In the genomic region with DNA sequence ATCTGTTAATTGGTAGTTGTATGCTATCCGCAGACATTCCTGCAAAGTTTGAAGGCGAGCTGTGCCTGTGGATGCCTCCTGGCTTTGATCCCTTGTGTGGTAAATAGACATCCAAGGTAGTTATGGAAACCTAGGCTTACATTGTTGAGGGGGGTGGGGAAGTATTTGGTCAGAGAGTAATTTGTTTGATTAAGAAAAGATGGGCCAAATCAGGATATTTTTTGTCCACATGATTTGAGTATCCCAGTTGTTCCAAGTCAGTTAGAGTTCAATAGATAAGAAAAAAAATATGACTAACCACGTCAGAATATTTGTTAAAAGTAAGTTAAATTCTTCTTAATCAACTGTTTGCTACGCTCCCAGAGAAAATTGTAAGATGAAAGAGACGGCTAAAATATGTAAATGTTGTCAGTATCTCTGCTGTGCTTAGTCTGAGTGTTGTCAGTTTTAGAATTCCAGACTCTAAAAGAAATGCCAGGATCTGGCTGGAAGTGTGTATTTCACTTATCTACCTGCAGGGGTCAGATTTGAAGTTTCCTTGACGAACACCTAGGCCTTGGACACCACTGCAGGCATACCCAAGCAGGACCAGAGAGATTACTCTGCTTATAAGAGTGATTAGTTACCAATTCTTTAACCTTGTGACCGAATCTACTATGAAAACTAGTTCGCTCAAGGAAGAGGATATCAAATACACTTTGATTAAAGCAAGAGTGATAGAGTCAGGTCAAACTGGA, we compare ENCODE assay signal across 12 mouse cellular contexts.
DNase-seq lines count a peak whose midpoint lies in the region; ATAC-seq and TF ChIP-seq lines count a peak whose summit lies in the region.
"Had no signal": no experiment of that assay in that cellular context is flagged by ENCODE, and none has a peak within 500 bp of the region (broad histone marks: within the 10 kb centered on the region; RNA-seq: fewer than 3 reads in every experiment).

No protein-coding gene starts in this region.

- 68% methylated on average over 8 of the region's 8 CpGs for WGBS in cerebellum, adult 2 months

- no peak overlapping the region for H3K27ac ChIP-seq in cerebellum, adult 2 months (ENCODE audit: insufficient read depth, low read length)
- no peak overlapping the region for H3K27ac ChIP-seq in MEL (ENCODE audit: control insufficient read depth, low read depth, low read length)
- H3K27ac ChIP-seq: heart, embryonic 15.5 days; lung, embryonic 15.5 days had no signal

- H3K36me3 ChIP-seq in MEL (ENCODE audit: control insufficient read depth in 1 of 2, insufficient read depth in 2 of 2, low read length in 2 of 2): no peaks in the 10 kb centered on the region
- H3K36me3 ChIP-seq: heart, embryonic 15.5 days; lung, embryonic 15.5 days had no signal

- DNase-seq in cerebellum, adult 2 months: peak in 1 of 2 experiments; percentile 50
- DNase-seq in cerebellum, adult 11 months: no peak
- peak; percentile 34 to 40 for DNase-seq in kidney, postnatal 25 days
- DNase-seq in kidney, postnatal 10 days: no peak
- DNase-seq in MEL (ENCODE audit: low read depth, low spot score): no peak
- DNase-seq in right cerebral cortex, postnatal 14 days: no peak
- DNase-seq: layer of hippocampus, postnatal 36 days had no signal

- no peak for TF ChIP-seq POLR2A in cerebellum, adult 2 months (IDR thresholded peaks at IDR 0.05; ENCODE audit: borderline replicate concordance, insufficient read depth, low read length)
- TF ChIP-seq POLR2A in MEL (IDR thresholded peaks at IDR 0.05; ENCODE audit: control insufficient read depth in 1 of 2, insufficient read depth in 1 of 2, low read depth in 1 of 2, low read length in 2 of 2, poor library complexity in 1 of 2): no peak

- H3K4me3 ChIP-seq in cerebellum, adult 2 months (replicated peaks; ENCODE audit: insufficient read depth, low read depth, low read length): no peak overlapping the region
- no peak overlapping the region for H3K4me3 ChIP-seq in MEL (ENCODE audit: control insufficient read depth in 1 of 2, insufficient read depth in 1 of 2, low read depth in 2 of 2, low read length in 2 of 2)
- H3K4me3 ChIP-seq: erythroblast, embryonic 14.5 days; heart, embryonic 15.5 days; lung, embryonic 15.5 days had no signal

- no peak for TF ChIP-seq RAD21 in MEL (IDR thresholded peaks at IDR 0.05; ENCODE audit: low read depth, low read length)

- no peak for TF ChIP-seq EP300 in MEL (IDR thresholded peaks at IDR 0.05; ENCODE audit: low read depth in 1 of 2, low read length in 2 of 2)

- no peaks in the 10 kb centered on the region for H3K27me3 ChIP-seq in cerebellum, adult 2 months (ENCODE audit: control insufficient read depth, insufficient read depth, low read length)
- H3K27me3 ChIP-seq in MEL (ENCODE audit: control insufficient read depth in 1 of 2, insufficient read depth in 2 of 2, low read length in 2 of 2): peaks cover 0 to 4% of the 10 kb centered on the region in 2 experiments; a peak in 2 of 4 replicates

- H3K79me2 ChIP-seq in MEL (ENCODE audit: control insufficient read depth, insufficient read depth, low read length, poor library complexity): no peaks in the 10 kb centered on the region

- H3K9me3 ChIP-seq in MEL (replicated peaks; ENCODE audit: insufficient read depth, low read length): no peaks in the 10 kb centered on the region
- H3K9me3 ChIP-seq: heart, embryonic 15.5 days; lung, embryonic 15.5 days had no signal

- no peak overlapping the region for H3K9ac ChIP-seq in MEL (ENCODE audit: control insufficient read depth, low read depth, low read length, poor library complexity, severe bottlenecking)
- H3K9ac ChIP-seq: heart, embryonic 15.5 days; lung, embryonic 15.5 days had no signal

- H3K4me1 ChIP-seq in cerebellum, adult 2 months (ENCODE audit: control insufficient read depth, insufficient read depth, low read length): no peaks in the 10 kb centered on the region
- H3K4me1 ChIP-seq in MEL (ENCODE audit: control insufficient read depth in 1 of 2, insufficient read depth in 2 of 2, low read length in 2 of 2): no peaks in the 10 kb centered on the region

- 0 out of 2 replicates have a peak, but pooled peaks have one; percentile 29 for ATAC-seq in megakaryocyte progenitor cell, adult 5-6 weeks (replicated peaks; ENCODE audit: poor library complexity)
- no peak for ATAC-seq in erythroid progenitor cell, adult 5-6 weeks (replicated peaks; ENCODE audit: low FRiP score, poor library complexity, severe bottlenecking)

- TF ChIP-seq CTCF in cerebellum, adult 2 months (IDR thresholded peaks at IDR 0.05; ENCODE audit: borderline replicate concordance, insufficient read depth, low read depth, low read length): 0 out of 2 replicates have a peak, but pooled peaks have one; percentile 11
- TF ChIP-seq CTCF in MEL (IDR thresholded peaks at IDR 0.05 in 2 of 3, conservative IDR thresholded peaks at IDR 0.05 in 1 of 3; ENCODE audit: control insufficient read depth in 1 of 3, insufficient read depth in 1 of 3, low read depth in 2 of 3, low read length in 3 of 3, poor library complexity in 1 of 3, severe bottlenecking in 1 of 3): peak in 2 of 3 experiments; percentile 4 to 19; a peak in 1 of 6 replicates

TF ChIP-seq in MEL, 35 proteins besides CTCF, POLR2A, EP300 and RAD21:
- no peak for TF ChIP-seq ZMIZ1 (IDR thresholded peaks at IDR 0.05; ENCODE audit: low read depth, low read length)
- no peak for TF ChIP-seq USF1 (IDR thresholded peaks at IDR 0.05; ENCODE audit: low read depth, low read length)
- TF ChIP-seq SMC3 (IDR thresholded peaks at IDR 0.05; ENCODE audit: low read depth, low read length): no peak
- no peak for TF ChIP-seq SIN3A (IDR thresholded peaks at IDR 0.05; ENCODE audit: low read length)
- no peak for TF ChIP-seq MEF2A (IDR thresholded peaks at IDR 0.05; ENCODE audit: extremely low read depth, insufficient replicate concordance, low read depth, low read length, poor library complexity, severe bottlenecking)
- no peak for TF ChIP-seq MYB (IDR thresholded peaks at IDR 0.05; ENCODE audit: low read depth, low read length)
- TF ChIP-seq MYC (IDR thresholded peaks at IDR 0.05; ENCODE audit: low read depth, low read length): no peak
- no peak for TF ChIP-seq HCFC1 (IDR thresholded peaks at IDR 0.05; ENCODE audit: low read depth, low read length)
- no peak for TF ChIP-seq TCF12 (IDR thresholded peaks at IDR 0.05; ENCODE audit: low read depth, low read length)
- TF ChIP-seq MAX (IDR thresholded peaks at IDR 0.05; ENCODE audit: low read length): no peak
- no peak for TF ChIP-seq MXI1 (IDR thresholded peaks at IDR 0.05; ENCODE audit: low read depth, low read length)
- TF ChIP-seq CHD1 (IDR thresholded peaks at IDR 0.05; ENCODE audit: low read depth, low read length): no peak
- TF ChIP-seq MAFK (IDR thresholded peaks at IDR 0.05; ENCODE audit: borderline replicate concordance, low read depth, low read length): no peak
- TF ChIP-seq JUND (IDR thresholded peaks at IDR 0.05; ENCODE audit: low read depth, low read length): no peak

Comparison
In these comparisons a context has a peak if more than half of its experiments do, and no peak if none do; other contexts are left out.
1. DNase-seq: peak in kidney, postnatal 25 days (2 of 2); none in cerebellum, adult 11 months (single experiment), kidney, postnatal 10 days (single experiment), MEL (single experiment) and right cerebral cortex, postnatal 14 days (single experiment).